Mouse (Mus musculus): ENCODE measurements at regions not wholly inside any gene's neighbourhood (a gene's known extent, or its start where the extent isn't known, plus 50 kb on each side); places are given as distances from the start of the nearest gene placed in this dataset.

GRCm38 (mm10) chr13:44128506-44129274 lies 344.1 kb downstream of the Cd83 start:
- no peak for DNase-seq (ENCODE audit: extremely low read depth, low read depth)

- DNase-seq (ENCODE audit: extremely low read depth, low read depth), result no peak
Observed at GRCm38 (mm10) chr13:44131916-44132315, 347.3 kb downstream of the Cd83 start.

- no peak for DNase-seq (ENCODE audit: extremely low read depth, low read depth)
Observed at GRCm38 (mm10) chr13:44132510-44132909, 347.9 kb downstream of the Cd83 start.

GRCm38 (mm10) chr13:44133436-44133835 lies 348.9 kb downstream of the Cd83 start:
- no peak for DNase-seq (ENCODE audit: extremely low read depth, low read depth)

GRCm38 (mm10) chr13:44141181-44141580 lies 356.6 kb downstream of the Cd83 start:
- no peak for DNase-seq (ENCODE audit: extremely low read depth, low read depth)

GRCm38 (mm10) chr13:44145441-44145840 lies 360.9 kb downstream of the Cd83 start:
- no peak for DNase-seq (ENCODE audit: extremely low read depth, low read depth)

GRCm38 (mm10) chr13:44147841-44148240 lies 363.3 kb downstream of the Cd83 start:
- DNase-seq (ENCODE audit: extremely low read depth, low read depth), result no peak

- DNase-seq (ENCODE audit: extremely low read depth, low read depth), result no peak
Observed at GRCm38 (mm10) chr13:44149499-44149898, 364.9 kb downstream of the Cd83 start.

- no peak for DNase-seq (ENCODE audit: extremely low read depth, low read depth)
Observed at GRCm38 (mm10) chr13:44151526-44151925, 367.0 kb downstream of the Cd83 start.

- no peak for DNase-seq (ENCODE audit: extremely low read depth, low read depth)
Observed at GRCm38 (mm10) chr13:44152806-44153613, 368.4 kb downstream of the Cd83 start.

GRCm38 (mm10) chr13:44153784-44154183 lies 369.2 kb downstream of the Cd83 start:
- no peak for DNase-seq (ENCODE audit: extremely low read depth, low read depth)

- DNase-seq (ENCODE audit: extremely low read depth, low read depth), result no peak
Observed at GRCm38 (mm10) chr13:44155956-44156355, 371.4 kb downstream of the Cd83 start.

- no peak for DNase-seq (ENCODE audit: extremely low read depth, low read depth)
Observed at GRCm38 (mm10) chr13:44156546-44156945, 372.0 kb downstream of the Cd83 start.

- DNase-seq (ENCODE audit: extremely low read depth, low read depth), result no peak
Observed at GRCm38 (mm10) chr13:44157236-44157635, 372.7 kb downstream of the Cd83 start.

- DNase-seq (ENCODE audit: extremely low read depth, low read depth), result no peak
Observed at GRCm38 (mm10) chr13:44158364-44158763, 373.8 kb downstream of the Cd83 start.

- no peak for DNase-seq (ENCODE audit: extremely low read depth, low read depth)
Observed at GRCm38 (mm10) chr13:44159346-44159745, 374.8 kb downstream of the Cd83 start.

GRCm38 (mm10) chr13:44164746-44165145 lies 380.2 kb downstream of the Cd83 start:
- no peak for DNase-seq (ENCODE audit: extremely low read depth, low read depth)

- DNase-seq (ENCODE audit: extremely low read depth, low read depth), result no peak
Observed at GRCm38 (mm10) chr13:44167186-44167585, 382.6 kb downstream of the Cd83 start.

GRCm38 (mm10) chr13:44168186-44168585 lies 383.6 kb downstream of the Cd83 start:
- DNase-seq (ENCODE audit: extremely low read depth, low read depth), result no peak

- no peak for DNase-seq (ENCODE audit: extremely low read depth, low read depth)
Observed at GRCm38 (mm10) chr13:44171639-44172038, 387.1 kb downstream of the Cd83 start.

GRCm38 (mm10) chr13:44172701-44173100 lies 388.1 kb downstream of the Cd83 start:
- peak; percentile 53 for DNase-seq (ENCODE audit: extremely low read depth, low read depth)

- no peak for DNase-seq (ENCODE audit: extremely low read depth, low read depth)
Observed at GRCm38 (mm10) chr13:44174236-44174635, 389.7 kb downstream of the Cd83 start.

Data from MEL-GATA-1-ER (cell line).